Mouse (Mus musculus) G1E (cell line): ENCODE results near the gene Myh14. TPM values are rescaled to one million over a fixed set of nuclear protein-coding genes. Genes with fewer than 3 reads are reported as not detected.

Experiments
- ATAC-seq: 2 replicates; pipeline ENCODE4 v1.8.0; 2016; ENCODE audit warnings: mild to moderate bottlenecking; ENCODE audit not compliant: insufficient number of reproducible peaks, poor library complexity, low FRiP score, severe bottlenecking; ENCODE audit errors: extremely low read depth
- DNase-seq: peaks from one replicate; pipeline ENCODE4 v3.0.0; 2012; ENCODE audit warnings: low spot score
- H3K27me3 ChIP-seq: 2 replicates; pipeline ENCODE4 v1.6.1; 2012; ENCODE audit warnings: mild to moderate bottlenecking, low read length, inconsistent platforms; ENCODE audit not compliant: insufficient read depth
- H3K36me3 ChIP-seq: replicated peaks from 2 replicates; pipeline ENCODE3; 2012; ENCODE audit warnings: mild to moderate bottlenecking, inconsistent platforms
- H3K4me1 ChIP-seq: 2 replicates; pipeline ENCODE4 v1.6.1; 2012; ENCODE audit warnings: low read depth, low read length, inconsistent platforms, mixed read lengths; ENCODE audit not compliant: insufficient read depth
- H3K4me3 ChIP-seq: 2 replicates; pipeline ENCODE4 v1.5.1; 2012; ENCODE audit warnings: low read depth, mild to moderate bottlenecking, inconsistent platforms, low read length, moderate library complexity, mixed read lengths
- H3K9me3 ChIP-seq: replicated peaks from 2 replicates; pipeline ENCODE4 v1.6.1; 2012; ENCODE audit warnings: inconsistent platforms
- CTCF ChIP-seq: IDR thresholded peaks from 2 replicates; pipeline ENCODE4 v1.5.1; 2012; ENCODE audit warnings: low read depth, low read length, inconsistent platforms, mixed read lengths
- GATA1 ChIP-seq: IDR thresholded peaks from 2 replicates; pipeline ENCODE4 v1.6.1; 2012; ENCODE audit warnings: borderline replicate concordance, low read length, inconsistent platforms, mixed read lengths
- GATA2 ChIP-seq: IDR thresholded peaks from 2 replicates; pipeline ENCODE4 v1.6.1; 2012; ENCODE audit warnings: low read depth, low read length, inconsistent platforms, borderline replicate concordance
- POLR2AphosphoS5 ChIP-seq: IDR thresholded peaks from 2 replicates; pipeline ENCODE4 v1.6.1; 2012; ENCODE audit warnings: low read depth, low read length, inconsistent platforms; ENCODE audit not compliant: insufficient replicate concordance
- TAL1 ChIP-seq: conservative IDR thresholded peaks from 2 replicates; pipeline ENCODE4 v1.6.1; 2012; ENCODE audit warnings: low read depth, low read length, inconsistent platforms, mixed read lengths
- polyA plus RNA-seq: library from polyadenylated mRNA; stranded (reverse); fragments of >175 nt; gene quantifications from 2 replicates; pipeline ENCODE4 v1.2.3, GENCODE M21; 2012
- total RNA-seq, 2 experiments: library from RNA; stranded (forward) in 1 of 2; stranded (reverse) in 1 of 2; fragments of 200-1000 nt in 1 of 2; fragments of >200 nt in 1 of 2; fragmentation: Nextera tagmentation in 1 of 2; gene quantifications; 2 replicates each; pipeline ENCODE4 v1.2.3; 2014 to 2017

Myh14 gene
- total and polyA plus RNA-seq, 3 experiments: not detected

- no peak overlapping the region for H3K4me3 ChIP-seq
- H3K27me3 ChIP-seq: no peaks in the 10 kb centered on the region
- ATAC-seq (no peak), DNase-seq (no peak)
- no peak for TF ChIP-seq POLR2AphosphoS5
- no peak for TF ChIP-seq TAL1
- TF ChIP-seq GATA1: no peak
- no peak for TF ChIP-seq CTCF
- no peak for TF ChIP-seq GATA2
- no peaks in the 10 kb centered on the region for H3K4me1 ChIP-seq
- H3K9me3 ChIP-seq: peaks cover 5% of the 10 kb centered on the region
- H3K36me3 ChIP-seq: no peaks in the 10 kb centered on the region
These were observed 46.2 kb downstream of the Myh14 start for GRCm38 (mm10) chr7:44624543-44624826.

- Histone ChIP-seq H3K4me1 (no peaks in the 10 kb centered on the region), H3K27me3 (no peaks in the 10 kb centered on the region), H3K4me3 (no peak overlapping the region), H3K9me3 (peaks cover 7% of the 10 kb centered on the region), H3K36me3 (no peaks in the 10 kb centered on the region)
- ATAC-seq: no peak
- peak; percentile 36 for DNase-seq
- TF ChIP-seq TAL1 (no peak), GATA2 (no peak), POLR2AphosphoS5 (no peak)
These were observed 46.7 kb downstream of the Myh14 start for GRCm38 (mm10) chr7:44623714-44624542.

- H3K9me3 ChIP-seq: peaks cover 7% of the 10 kb centered on the region
- ATAC-seq (no peak), DNase-seq (no peak)
- peaks cover 11% of the 10 kb centered on the region; the same call in 1 of the 2 replicates for H3K27me3 ChIP-seq
- H3K36me3 ChIP-seq: no peaks in the 10 kb centered on the region
- TF ChIP-seq POLR2AphosphoS5 (no peak), TAL1 (no peak), GATA1 (no peak), CTCF (peak; percentile 37; the same call in 1 of the 2 replicates)
- H3K4me1 ChIP-seq: no peaks in the 10 kb centered on the region; the same call in 1 of the 2 replicates
- no peak overlapping the region for H3K4me3 ChIP-seq
These were observed 53.6 kb downstream of the Myh14 start for GRCm38 (mm10) chr7:44617059-44617458.

GRCm38 (mm10) chr7:44615987-44616386 is 54.7 kb downstream of the Myh14 start:
- Histone ChIP-seq H3K9me3 (peaks cover 4% of the 10 kb centered on the region; the same call in 1 of the 2 replicates), H3K36me3 (no peaks in the 10 kb centered on the region), H3K27me3 (peaks cover 17% of the 10 kb centered on the region; the same call in 1 of the 2 replicates), H3K4me1 (no peaks in the 10 kb centered on the region; the same call in 1 of the 2 replicates), H3K4me3 (no peak overlapping the region)
- no peak for DNase-seq
- TF ChIP-seq POLR2AphosphoS5 (no peak), CTCF (no peak), GATA1 (no peak), GATA2 (no peak), TAL1 (no peak)
- ATAC-seq: no peak

- Histone ChIP-seq H3K9me3 (peaks cover 4% of the 10 kb centered on the region; the same call in 1 of the 2 replicates), H3K27me3 (peaks cover 17% of the 10 kb centered on the region; the same call in 1 of the 2 replicates), H3K36me3 (no peaks in the 10 kb centered on the region), H3K4me1 (no peaks in the 10 kb centered on the region; the same call in 1 of the 2 replicates), H3K4me3 (no peak overlapping the region)
- no peak for DNase-seq
- no peak for ATAC-seq
- TF ChIP-seq TAL1: no peak
- TF ChIP-seq POLR2AphosphoS5: no peak
- TF ChIP-seq GATA2: no peak
- no peak for TF ChIP-seq CTCF
- TF ChIP-seq GATA1: no peak
These were observed 55.3 kb downstream of the Myh14 start for GRCm38 (mm10) chr7:44615309-44615708.

DNA sequence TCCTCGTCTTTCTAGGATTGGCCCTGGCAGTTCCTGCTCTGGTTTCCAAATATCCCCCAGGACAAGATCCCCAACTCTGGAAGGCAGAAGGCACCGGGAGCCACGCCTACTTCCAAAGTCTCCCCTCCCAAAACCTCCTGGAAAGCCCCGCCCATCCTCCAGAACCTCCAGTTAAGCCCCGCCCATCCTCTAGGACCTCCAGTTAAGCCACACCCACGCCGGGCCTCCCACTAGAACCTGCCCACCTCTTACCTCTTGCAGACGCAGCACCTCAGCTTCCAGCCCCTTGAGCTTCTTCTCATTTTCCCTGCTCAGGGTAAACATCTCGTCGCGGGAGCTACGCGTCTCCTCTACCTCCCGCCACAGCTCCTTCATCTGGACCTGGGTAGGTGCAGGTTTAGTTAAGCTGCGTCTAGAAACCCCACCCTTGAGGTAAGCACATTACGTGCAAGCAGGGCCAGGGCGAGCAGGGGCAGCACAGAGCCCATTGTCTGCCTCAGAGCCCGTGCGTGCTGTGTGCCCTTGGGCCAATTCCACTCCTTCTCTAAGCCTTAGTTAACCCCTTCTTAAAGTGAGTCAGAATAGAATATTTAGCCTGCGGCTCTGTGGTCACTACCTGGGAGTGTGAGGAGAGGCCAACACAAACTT is 56.5 kb downstream of the Myh14 start:
- Histone ChIP-seq H3K27me3 (peaks cover 19% of the 10 kb centered on the region; the same call in 1 of the 2 replicates), H3K4me3 (no peak overlapping the region), H3K9me3 (no peaks in the 10 kb centered on the region), H3K4me1 (no peaks in the 10 kb centered on the region; the same call in 1 of the 2 replicates), H3K36me3 (no peaks in the 10 kb centered on the region)
- no peak for TF ChIP-seq CTCF
- no peak for TF ChIP-seq GATA2
- TF ChIP-seq POLR2AphosphoS5: no peak
- TF ChIP-seq GATA1: no peak
- TF ChIP-seq TAL1: no peak
- ATAC-seq: no peak
- no peak for DNase-seq
